Mouse (Mus musculus): ENCODE measurements around the gene Nup153. TPM values are rescaled to one million over a fixed set of nuclear protein-coding genes. Genes with fewer than 3 reads are reported as not detected.

Nup153 gene
- polyA plus RNA-seq, 1 experiment from 2014 or later = 40.7 TPM

- WGBS = 82% methylated on average over 5 of the region's 5 CpGs
- Histone ChIP-seq H3K9me3 (no peaks in the 10 kb centered on the region), H3K27me3 (no peaks in the 10 kb centered on the region), H3K4me3 (no peak overlapping the region), H3K9ac (replicated peaks) (no peak overlapping the region), H3K4me2 (replicated peaks) (no peak overlapping the region), H3K36me3 (no peaks in the 10 kb centered on the region), H3K4me1 (no peaks in the 10 kb centered on the region), H3K27ac (replicated peaks) (no peak overlapping the region)
- ATAC-seq (ENCODE audit: low FRiP score, low read depth) = no peak
Measured at GRCm38 (mm10) chr13:46654566-46654965, 73.2 kb downstream of the Nup153 start.

- Histone ChIP-seq H3K36me3 (no peaks in the 10 kb centered on the region), H3K27me3 (no peaks in the 10 kb centered on the region), H3K4me3 (no peak overlapping the region), H3K9me3 (no peaks in the 10 kb centered on the region), H3K4me2 (replicated peaks) (no peak overlapping the region), H3K4me1 (no peaks in the 10 kb centered on the region), H3K9ac (replicated peaks) (no peak overlapping the region), H3K27ac (replicated peaks) (no peak overlapping the region)
- ATAC-seq (ENCODE audit: low FRiP score, low read depth) = no peak
- WGBS = 68% methylated on average over 4 of the region's 4 CpGs
Measured at GRCm38 (mm10) chr13:46653671-46654070, 74.1 kb downstream of the Nup153 start.

DNA sequence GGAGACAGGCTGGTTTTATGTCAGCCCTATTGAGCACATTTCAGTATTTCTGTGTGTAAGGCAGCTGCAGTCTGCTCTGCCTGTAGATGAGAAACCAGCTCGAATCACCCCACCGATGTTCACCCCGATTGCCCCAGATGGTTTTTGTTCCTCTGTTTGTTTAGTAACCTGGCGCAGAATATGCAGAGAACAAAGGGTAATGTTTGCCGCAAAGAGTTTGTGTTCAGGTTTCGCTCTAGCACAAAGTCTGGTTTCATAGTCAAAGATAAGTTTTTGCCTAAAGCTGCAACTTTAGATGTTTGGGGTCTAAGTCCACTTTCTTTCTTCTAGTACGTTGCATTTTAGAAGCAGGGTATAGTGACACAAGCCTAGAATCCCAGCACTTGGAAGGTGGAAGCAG, 75.1 kb downstream of the Nup153 start:
- Histone ChIP-seq H3K27me3 (no peaks in the 10 kb centered on the region), H3K4me2 (replicated peaks) (no peak overlapping the region), H3K9ac (replicated peaks) (no peak overlapping the region), H3K4me3 (no peak overlapping the region), H3K4me1 (no peaks in the 10 kb centered on the region), H3K9me3 (no peaks in the 10 kb centered on the region), H3K27ac (replicated peaks) (no peak overlapping the region), H3K36me3 (no peaks in the 10 kb centered on the region)
- WGBS = 86% methylated on average over 7 of the region's 7 CpGs
- ATAC-seq (ENCODE audit: low FRiP score, low read depth) = no peak

- WGBS = 90% methylated on average over 7 of the region's 7 CpGs
- no peak overlapping the region for H3K4me3 ChIP-seq
- no peak for ATAC-seq (ENCODE audit: low FRiP score, low read depth)
- H3K36me3 ChIP-seq = no peaks in the 10 kb centered on the region
- H3K27me3 ChIP-seq = no peaks in the 10 kb centered on the region
- no peak overlapping the region for H3K9ac ChIP-seq (replicated peaks)
- H3K4me2 ChIP-seq (replicated peaks) = no peak overlapping the region
- no peak overlapping the region for H3K27ac ChIP-seq (replicated peaks)
- H3K4me1 ChIP-seq = no peaks in the 10 kb centered on the region
- no peaks in the 10 kb centered on the region for H3K9me3 ChIP-seq
Measured at GRCm38 (mm10) chr13:46651853-46652252, 75.9 kb downstream of the Nup153 start.

DNA sequence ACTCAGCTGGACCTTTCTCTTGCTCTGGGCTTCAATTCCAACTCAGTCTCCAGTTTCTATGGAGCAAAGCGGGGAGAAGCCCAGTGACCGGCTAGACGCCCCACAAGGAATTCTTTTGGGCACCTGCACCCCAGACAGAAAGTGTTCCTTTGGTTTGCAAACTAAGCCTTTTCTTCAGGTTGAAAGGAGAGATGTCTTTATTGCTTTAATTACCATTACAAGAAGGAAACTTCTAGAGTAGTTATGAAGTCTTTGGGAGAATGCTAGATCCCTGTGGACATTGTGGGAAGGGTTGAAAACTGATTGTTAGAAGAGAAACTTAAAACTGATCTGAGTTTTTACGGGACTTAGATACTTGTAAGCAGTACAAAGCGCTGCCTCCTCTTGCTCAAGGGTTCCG, 82.3 kb downstream of the Nup153 start:
- Histone ChIP-seq H3K9ac (replicated peaks) (no peak overlapping the region), H3K4me2 (replicated peaks) (no peak overlapping the region), H3K4me3 (no peak overlapping the region), H3K27ac (replicated peaks) (no peak overlapping the region), H3K9me3 (peaks cover 8% of the 10 kb centered on the region; the same call in 1 of the 2 replicates), H3K4me1 (no peaks in the 10 kb centered on the region), H3K36me3 (0 out of 2 replicates have a peak, but pooled peaks cover 5% of the 10 kb centered on the region), H3K27me3 (no peaks in the 10 kb centered on the region)
- ATAC-seq (ENCODE audit: low FRiP score, low read depth) = no peak
- WGBS = 85% methylated on average over 6 of the region's 6 CpGs

DNA sequence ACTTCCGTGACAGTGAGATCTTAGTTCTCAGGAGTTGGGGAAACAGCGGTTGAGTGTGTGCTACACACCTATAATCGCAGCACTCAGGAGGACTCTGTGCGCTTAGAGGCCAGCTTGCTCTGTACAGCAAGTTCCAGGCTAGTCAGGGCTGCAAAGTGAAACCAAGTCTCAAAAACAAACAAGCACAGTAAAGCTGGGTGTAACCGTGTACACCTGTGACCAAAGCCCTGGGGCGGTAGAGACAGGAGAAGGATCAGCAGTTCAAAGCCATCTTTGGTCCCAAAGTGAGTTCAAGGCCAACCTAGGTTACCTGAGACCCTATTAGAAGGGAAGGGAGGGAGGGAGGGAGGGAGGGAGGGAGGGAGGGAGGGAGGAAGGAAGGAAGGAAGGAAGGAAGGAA, 83.6 kb downstream of the Nup153 start:
- 96% methylated on average over 6 of the region's 6 CpGs for WGBS

GRCm38 (mm10) chr13:46642318-46642717, 85.4 kb downstream of the Nup153 start:
- Histone ChIP-seq H3K9ac (replicated peaks) (no peak overlapping the region), H3K4me2 (replicated peaks) (no peak overlapping the region), H3K9me3 (peaks cover 8% of the 10 kb centered on the region; the same call in 1 of the 2 replicates), H3K4me3 (no peak overlapping the region), H3K27ac (replicated peaks) (no peak overlapping the region), H3K36me3 (0 out of 2 replicates have a peak, but pooled peaks cover 5% of the 10 kb centered on the region), H3K4me1 (no peaks in the 10 kb centered on the region), H3K27me3 (no peaks in the 10 kb centered on the region)
- WGBS = 86% methylated on average over 4 of the region's 4 CpGs
- ATAC-seq (ENCODE audit: low FRiP score, low read depth) = no peak

More for the DNA sequence above, 83.6 kb downstream of the Nup153 start:
- H3K4me1 ChIP-seq = no peaks in the 10 kb centered on the region
- H3K27me3 ChIP-seq = no peaks in the 10 kb centered on the region
- H3K4me2 ChIP-seq (replicated peaks) = no peak overlapping the region
- H3K4me3 ChIP-seq = no peak overlapping the region
- H3K36me3 ChIP-seq = 0 out of 2 replicates have a peak, but pooled peaks cover 5% of the 10 kb centered on the region
- H3K9ac ChIP-seq (replicated peaks) = no peak overlapping the region
- peaks cover 8% of the 10 kb centered on the region; the same call in 1 of the 2 replicates for H3K9me3 ChIP-seq
- H3K27ac ChIP-seq (replicated peaks) = no peak overlapping the region
- ATAC-seq (ENCODE audit: low FRiP score, low read depth) = no peak

DNA sequence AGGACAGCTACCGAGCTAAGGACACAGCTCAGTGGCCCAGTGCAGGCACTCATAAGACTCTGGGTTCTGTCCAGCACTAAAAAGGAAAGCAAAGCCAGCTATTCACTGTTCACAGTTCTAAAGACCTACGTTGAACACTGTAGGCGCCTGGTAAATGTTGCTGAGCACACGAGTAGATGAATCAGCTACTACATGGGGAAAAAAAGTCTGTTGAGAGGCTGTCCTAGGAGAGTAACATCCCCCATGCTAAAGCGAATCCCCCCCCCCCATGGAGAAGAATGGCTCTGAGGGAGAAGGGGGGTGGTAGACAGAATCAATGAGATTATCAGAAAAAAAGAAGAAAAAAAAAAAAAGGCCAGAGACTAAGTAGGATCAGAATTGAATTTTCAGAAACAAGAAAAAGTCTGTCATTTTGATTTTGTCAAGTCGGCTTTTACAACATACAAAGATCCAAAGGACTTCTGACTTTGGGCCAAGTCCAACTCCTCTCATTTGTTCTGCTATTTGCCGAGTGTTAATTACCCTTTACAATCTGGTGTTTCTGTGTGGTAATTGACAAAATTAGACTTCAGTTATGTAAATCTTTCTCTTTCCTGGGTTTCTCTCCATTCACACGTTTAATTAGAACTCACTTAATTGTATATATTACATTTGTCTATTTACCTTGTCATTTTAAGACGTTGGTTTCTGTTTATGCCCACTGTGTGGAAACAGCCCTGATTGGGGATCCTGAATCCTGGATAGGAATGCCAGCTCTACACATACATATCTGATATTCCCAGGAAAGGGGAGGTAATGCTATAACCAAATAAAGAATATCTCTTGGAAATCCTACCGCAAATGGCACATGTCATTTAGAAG, 86.9 kb downstream of the Nup153 start:
- WGBS = 91% methylated on average over 10 of the region's 10 CpGs
- peaks cover 8% of the 10 kb centered on the region; the same call in 1 of the 2 replicates for H3K9me3 ChIP-seq
- ATAC-seq (ENCODE audit: low FRiP score, low read depth) = no peak
- 0 out of 2 replicates have a peak, but pooled peaks cover 8% of the 10 kb centered on the region for H3K36me3 ChIP-seq
- H3K27ac ChIP-seq (replicated peaks) = no peak overlapping the region
- no peak overlapping the region for H3K4me2 ChIP-seq (replicated peaks)
- no peaks in the 10 kb centered on the region for H3K27me3 ChIP-seq
- no peak overlapping the region for H3K9ac ChIP-seq (replicated peaks)
- no peak overlapping the region for H3K4me3 ChIP-seq
- no peaks in the 10 kb centered on the region for H3K4me1 ChIP-seq

DNA sequence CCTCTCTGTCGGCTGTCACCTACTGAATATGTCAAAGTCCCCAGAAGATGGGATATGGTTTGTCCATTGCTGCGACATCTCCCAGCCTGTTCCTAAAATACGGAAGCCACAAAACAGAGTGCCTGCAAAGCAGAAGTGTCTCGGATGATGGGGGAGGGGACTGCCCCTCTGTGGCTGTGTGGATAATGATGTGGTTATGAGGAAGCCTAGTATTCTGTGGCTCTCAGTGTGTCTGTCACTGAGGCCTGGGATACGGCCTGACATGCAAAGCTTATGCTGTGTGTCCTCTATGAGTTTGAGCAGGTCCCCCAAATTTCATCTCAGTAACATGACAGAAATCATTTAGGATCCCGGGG, 93.6 kb downstream of the Nup153 start:
- Histone ChIP-seq H3K9ac (replicated peaks) (peak overlapping the region; percentile 29; the same call in 1 of the 2 replicates), H3K36me3 (0 out of 2 replicates have a peak, but pooled peaks cover 3% of the 10 kb centered on the region), H3K27ac (replicated peaks) (peak overlapping the region; percentile 86), H3K4me3 (peak overlapping the region; percentile 27), H3K4me1 (peaks cover 23% of the 10 kb centered on the region), H3K4me2 (replicated peaks) (peak overlapping the region; percentile 48), H3K9me3 (no peaks in the 10 kb centered on the region), H3K27me3 (no peaks in the 10 kb centered on the region)
- 15% methylated on average over 6 of the region's 6 CpGs for WGBS
- ATAC-seq (ENCODE audit: low FRiP score, low read depth) = peak; percentile 87

GRCm38 (mm10) chr13:46633320-46634132, 94.2 kb downstream of the Nup153 start:
- Histone ChIP-seq H3K36me3 (0 out of 2 replicates have a peak, but pooled peaks cover 3% of the 10 kb centered on the region), H3K27ac (replicated peaks) (peak overlapping the region; percentile 86), H3K9me3 (no peaks in the 10 kb centered on the region), H3K4me2 (replicated peaks) (peak overlapping the region; percentile 48), H3K9ac (replicated peaks) (peak overlapping the region; percentile 29), H3K4me1 (peaks cover 23% of the 10 kb centered on the region), H3K27me3 (no peaks in the 10 kb centered on the region), H3K4me3 (peak overlapping the region; percentile 27)
- ATAC-seq (ENCODE audit: low FRiP score, low read depth) = peak; percentile 89
- WGBS = 15% methylated on average over 18 of the region's 18 CpGs

- ATAC-seq (ENCODE audit: low FRiP score, low read depth) = no peak
- 58% methylated on average over 4 of the region's 4 CpGs for WGBS
- H3K36me3 ChIP-seq = 0 out of 2 replicates have a peak, but pooled peaks cover 3% of the 10 kb centered on the region
Measured at GRCm38 (mm10) chr13:46632796-46633195, 94.9 kb downstream of the Nup153 start.

More at GRCm38 (mm10) chr13:46632796-46633195, 94.9 kb downstream of the Nup153 start:
- H3K4me2 ChIP-seq (replicated peaks) = no peak overlapping the region
- H3K4me3 ChIP-seq = no peak overlapping the region
- H3K27me3 ChIP-seq = no peaks in the 10 kb centered on the region
- peak overlapping the region; percentile 86; the same call in 1 of the 2 replicates for H3K27ac ChIP-seq (replicated peaks)
- no peaks in the 10 kb centered on the region for H3K9me3 ChIP-seq
- H3K9ac ChIP-seq (replicated peaks) = no peak overlapping the region
- peaks cover 23% of the 10 kb centered on the region for H3K4me1 ChIP-seq
